Mouse (Mus musculus) left cerebral cortex, adult 2 months (tissue): ENCODE measurements around the gene Syt16. TPM values are rescaled to one million over a fixed set of nuclear protein-coding genes. Genes with fewer than 3 reads are reported as not detected.

Source experiments
- DNase-seq, 2 experiments: peaks; one replicate each; pipeline ENCODE4 v3.0.0; 2021 to 2022; ENCODE audit warnings: low spot score in 2 of 2, mixed read lengths in 1 of 2; ENCODE audit errors: extremely low spot score in 1 of 2
- H3K27ac ChIP-seq: fragments of 200-600 bp; 2 replicates; pipeline ENCODE4 v1.8.1; 2022
- H3K4me3 ChIP-seq: fragments of 200-600 bp; 2 replicates; pipeline ENCODE4 v1.8.1; 2022
- CTCF ChIP-seq: fragments of 200-600 bp; IDR thresholded peaks from 2 replicates; pipeline ENCODE4 v1.8.1; 2022; ENCODE audit warnings: antibody characterized with exemption, mild to moderate bottlenecking, moderate library complexity
- intact Hi-C: fragments of 180-260 bp; cut with DNase I; formaldehyde crosslinking; loops from one replicate; pipeline ENCODE4 v1.15.1; 2025
- total RNA-seq, 2 experiments: library from RNA; stranded (reverse); gene quantifications; 2 replicates each; pipeline ENCODE4 v1.2.3; 2021

Gene Syt16
- total RNA-seq, 2 experiments from 2014 or later, result 78.1 to 82.7 TPM

GRCm38 (mm10) chr12:73974584-73974983 lies 22.9 kb upstream of the Syt16 start:
- Histone ChIP-seq H3K27ac (no peak overlapping the region), H3K4me3 (no peak overlapping the region)
- intact Hi-C loops, result no loop called here
- DNase-seq, result no peak
- no peak for TF ChIP-seq CTCF

GRCm38 (mm10) chr12:73978144-73978543 lies 19.3 kb upstream of the Syt16 start:
- DNase-seq, result no peak
- no peak for TF ChIP-seq CTCF
- H3K27ac ChIP-seq, result no peak overlapping the region
- H3K4me3 ChIP-seq, result no peak overlapping the region
- intact Hi-C loops, result loop anchor here (5.0 kb wide), 1 partner anchor 41 kb away; the partner anchor contains the start of gene Gm49321

GRCm38 (mm10) chr12:73979667-73980066 lies 17.8 kb upstream of the Syt16 start:
- H3K27ac ChIP-seq, result no peak overlapping the region
- no peak for DNase-seq
- no peak for TF ChIP-seq CTCF
- intact Hi-C loops, result loop anchor here (5.0 kb wide), 1 partner anchor 42 kb away; the partner anchor contains the start of gene Gm49321
- no peak overlapping the region for H3K4me3 ChIP-seq

- peak overlapping the region; percentile 45 for H3K27ac ChIP-seq
- TF ChIP-seq CTCF, result no peak
- DNase-seq, result peak; percentile 72 to 81
- no peak overlapping the region for H3K4me3 ChIP-seq
- intact Hi-C loops, result no loop called here
Measured at GRCm38 (mm10) chr12:73982533-73982932, 14.9 kb upstream of the Syt16 start.

- intact Hi-C loops, result no loop called here
- Histone ChIP-seq H3K27ac (no peak overlapping the region; the same call in 1 of the 2 replicates), H3K4me3 (no peak overlapping the region)
- DNase-seq, result no peak
- no peak for TF ChIP-seq CTCF
Measured at GRCm38 (mm10) chr12:73986299-73986698, 11.2 kb upstream of the Syt16 start.

- no peak for TF ChIP-seq CTCF
- DNase-seq, result no peak
- intact Hi-C loops, result no loop called here
- H3K4me3 ChIP-seq, result no peak overlapping the region
- no peak overlapping the region for H3K27ac ChIP-seq
Measured at GRCm38 (mm10) chr12:73988393-73989008, 9.0 kb upstream of the Syt16 start.

GRCm38 (mm10) chr12:73989594-73989993 lies 7.9 kb upstream of the Syt16 start:
- intact Hi-C loops, result no loop called here
- Histone ChIP-seq H3K4me3 (no peak overlapping the region), H3K27ac (no peak overlapping the region)
- peak; percentile 55 for TF ChIP-seq CTCF
- DNase-seq, result no peak

GRCm38 (mm10) chr12:73996906-73997296 lies 560 bp upstream of the Syt16 start:
- TF ChIP-seq CTCF, result no peak; the same call in none of the 2 replicates
- Histone ChIP-seq H3K27ac (peak overlapping the region; percentile 96), H3K4me3 (peak overlapping the region; percentile 59)
- no peak for DNase-seq
- intact Hi-C loops, result no loop called here

- Histone ChIP-seq H3K27ac (peak overlapping the region; percentile 96), H3K4me3 (peak overlapping the region; percentile 59)
- TF ChIP-seq CTCF, result no peak
- peak in 1 of 2 experiments; percentile 22 for DNase-seq
- intact Hi-C loops, result no loop called here
Measured at GRCm38 (mm10) chr12:73998128-73998456, 631 bp downstream of the Syt16 start.

GRCm38 (mm10) chr12:74002449-74002848 lies 5.0 kb downstream of the Syt16 start:
- no peak for TF ChIP-seq CTCF
- no peak for DNase-seq
- intact Hi-C loops, result no loop called here
- Histone ChIP-seq H3K27ac (peak overlapping the region; percentile 63; the same call in 1 of the 2 replicates), H3K4me3 (no peak overlapping the region)

- Histone ChIP-seq H3K4me3 (no peak overlapping the region; the same call in 1 of the 2 replicates), H3K27ac (peak overlapping the region; percentile 13; the same call in 1 of the 2 replicates)
- peak; percentile 83 for TF ChIP-seq CTCF
- peak; percentile 33 to 54 for DNase-seq
- intact Hi-C loops, result no loop called here
Measured at GRCm38 (mm10) chr12:74009448-74009911, 12.0 kb downstream of the Syt16 start.

GRCm38 (mm10) chr12:74013739-74014138 lies 16.3 kb downstream of the Syt16 start:
- peak; percentile 100 for TF ChIP-seq CTCF

More at GRCm38 (mm10) chr12:74013739-74014138, 16.3 kb downstream of the Syt16 start:
- Histone ChIP-seq H3K4me3 (no peak overlapping the region), H3K27ac (no peak overlapping the region)
- peak; percentile 83 to 91 for DNase-seq
- intact Hi-C loops, result loop anchor here (1.0 to 10.0 kb wide), 3 partner anchors 279 to 449 kb away; no protein-coding TSS in a partner anchor
